Mouse (Mus musculus) midbrain, embryonic 11.5 days (tissue): ENCODE data around the gene Fkbp7. TPM values are rescaled to one million over a fixed set of nuclear protein-coding genes. Genes with fewer than 3 reads are reported as not detected.
A peak's percentile ranks its signal among the peaks of the same experiment; 100 is the strongest.

ENCODE experiments used
- ATAC-seq: fragments of 200-750 bp; cut with Nextera tagmentation; 2 replicates; pipeline ENCODE4 v1.8.0; 2017; ENCODE audit warnings: moderate TSS enrichment, moderate library complexity; ENCODE audit not compliant: low FRiP score
- DNase-seq: peaks from one replicate; pipeline ENCODE4 v3.0.0; 2015; ENCODE audit warnings: low spot score; ENCODE audit errors: missing footprints
- H3K27ac ChIP-seq: fragments of 300-500 bp; sonication (generic); 2 replicates; pipeline ENCODE4 v1.5.1; 2014; ENCODE audit warnings: low read depth, low read length
- H3K27me3 ChIP-seq: fragments of 300-500 bp; sonication (generic); 2 replicates; pipeline ENCODE4 v1.6.1; 2014; ENCODE audit warnings: mild to moderate bottlenecking, low read length, moderate library complexity, mixed read lengths; ENCODE audit not compliant: control insufficient read depth, insufficient read depth
- H3K36me3 ChIP-seq: fragments of 300-500 bp; sonication (generic); 2 replicates; pipeline ENCODE4 v1.6.1; 2014; ENCODE audit warnings: mild to moderate bottlenecking, low read length, moderate library complexity, mixed read lengths; ENCODE audit not compliant: control insufficient read depth, insufficient read depth
- H3K4me1 ChIP-seq: fragments of 300-500 bp; sonication (generic); 2 replicates; pipeline ENCODE4 v1.6.1; 2014; ENCODE audit warnings: low read length; ENCODE audit not compliant: control insufficient read depth, insufficient read depth
- H3K4me2 ChIP-seq: fragments of 300-500 bp; sonication (generic); 2 replicates; pipeline ENCODE4 v1.6.1; 2014; ENCODE audit warnings: mild to moderate bottlenecking, moderate library complexity
- H3K4me3 ChIP-seq: fragments of 300-500 bp; sonication (generic); 2 replicates; pipeline ENCODE4 v1.5.1; 2014; ENCODE audit warnings: low read depth, low read length
- H3K9ac ChIP-seq: fragments of 300-500 bp; sonication (generic); 2 replicates; pipeline ENCODE4 v1.6.1; 2014; ENCODE audit warnings: low read length
- H3K9me3 ChIP-seq: fragments of 300-500 bp; sonication (generic); 2 replicates; pipeline ENCODE4 v1.6.1; 2016; ENCODE audit warnings: low read length; ENCODE audit not compliant: control insufficient read depth
- WGBS: fragments of 180-500 bp; shearing (Covaris S2); extraction: QIAGEN DNeasy Blood & Tissue Kit; methylation state at CpG from one replicate; pipeline ENCODE4 v1.1.7; 2014; 5-methylcytosine and 5-hydroxymethylcytosine counted together
- polyA plus RNA-seq: library from polyadenylated mRNA; unstranded; fragments of >200 nt; fragmentation: Nextera tagmentation; extraction: Ambion mirVana; gene quantifications from 2 replicates; pipeline ENCODE4 v1.2.1, GENCODE M21; 2014

Fkbp7 gene
- 18.2 and 20.3 TPM in 2 replicates for polyA plus RNA-seq

DNA sequence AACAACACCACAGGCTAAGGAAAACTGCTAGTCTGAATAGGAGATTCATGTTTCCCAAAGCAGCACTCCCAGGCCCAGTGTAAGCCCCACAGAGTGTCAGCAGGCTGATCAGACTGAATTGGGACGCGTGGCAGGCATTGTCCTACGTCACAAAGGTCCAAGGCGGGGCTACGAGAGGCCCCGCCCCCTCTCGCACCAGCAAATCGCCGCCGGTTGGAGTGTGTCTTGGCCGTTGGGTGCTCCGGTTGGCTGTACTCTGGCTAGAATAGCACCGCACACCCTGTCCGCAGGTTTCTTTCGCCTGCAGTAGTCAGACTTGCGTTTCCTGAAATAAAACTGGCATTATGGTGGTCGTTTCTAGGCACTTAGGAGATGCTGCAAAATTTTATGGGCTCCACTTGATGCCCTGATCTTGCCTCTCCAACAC, at the start of gene Fkbp7:
TSS of gene Fkbp7 (minus strand) at position 151 of the 427 bp plus-strand sequence.
- DNase-seq: peak; percentile 100
- peak; percentile 91 for ATAC-seq
- H3K27me3 ChIP-seq: no peaks in the 10 kb centered on the region
- H3K9ac ChIP-seq: peak within 1 kb of the TSS; percentile 68
- under 1% methylated on average over 17 of the region's 17 CpGs for WGBS
- peak within 1 kb of the TSS; percentile 58 for H3K4me2 ChIP-seq
- H3K4me1 ChIP-seq: peaks cover 14% of the 10 kb centered on the region
- no peaks in the 10 kb centered on the region for H3K36me3 ChIP-seq
- H3K9me3 ChIP-seq: no peaks in the 10 kb centered on the region
- H3K27ac ChIP-seq: peak within 1 kb of the TSS; percentile 27; the same call in 1 of the 2 replicates
- peak within 1 kb of the TSS; percentile 36 for H3K4me3 ChIP-seq

DNA sequence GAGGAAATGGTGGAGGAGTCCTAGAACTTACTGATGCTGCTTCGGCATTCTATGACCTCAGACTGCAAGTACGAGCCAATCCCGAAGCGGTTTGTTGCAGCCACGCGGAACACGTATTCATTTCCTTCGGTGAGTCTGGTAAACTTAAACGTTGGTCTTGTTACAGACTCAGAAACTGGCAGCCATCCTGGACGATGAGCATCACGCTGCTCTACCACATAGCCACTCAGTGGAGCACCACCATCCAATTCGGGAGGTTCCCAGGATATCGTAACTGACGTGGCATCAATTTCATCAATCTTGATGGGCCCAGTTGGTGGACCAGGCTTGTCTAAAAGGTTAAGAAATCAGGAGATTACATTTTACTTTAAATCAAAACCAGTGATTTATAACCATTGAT, 46.7 kb upstream of the Fkbp7 start:
- Histone ChIP-seq H3K9me3 (no peaks in the 10 kb centered on the region; the same call in 1 of the 2 replicates), H3K27me3 (no peaks in the 10 kb centered on the region), H3K4me2 (no peak overlapping the region), H3K4me3 (no peak overlapping the region), H3K4me1 (no peaks in the 10 kb centered on the region), H3K36me3 (no peaks in the 10 kb centered on the region), H3K9ac (no peak overlapping the region), H3K27ac (no peak overlapping the region)
- 95% methylated on average over 14 of the region's 14 CpGs for WGBS
- ATAC-seq (no peak), DNase-seq (peak; percentile 10)

DNA sequence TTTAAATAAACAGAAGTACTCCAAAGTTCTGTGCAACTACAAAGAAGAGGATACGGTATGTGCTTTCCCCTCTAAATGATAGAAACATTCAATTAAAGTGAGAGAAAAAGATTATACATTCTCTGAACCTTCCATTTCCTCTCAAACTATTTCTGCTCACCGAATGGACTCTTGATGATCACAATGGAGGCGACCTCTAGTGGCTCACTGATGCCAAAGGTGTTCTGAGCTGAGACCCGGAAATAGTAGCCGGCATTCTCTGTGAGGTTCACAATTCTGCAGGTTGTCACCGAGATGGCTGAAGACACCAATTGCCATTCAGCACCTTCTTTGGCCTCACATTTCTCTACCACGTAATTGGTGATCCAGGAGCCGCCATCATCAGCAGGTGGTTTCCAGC, 42.1 kb upstream of the Fkbp7 start:
- DNase-seq: no peak
- no peak for ATAC-seq
- H3K4me2 ChIP-seq: no peak overlapping the region
- H3K9ac ChIP-seq: no peak overlapping the region
- 0 out of 2 replicates have a peak, but pooled peaks cover 4% of the 10 kb centered on the region for H3K9me3 ChIP-seq
- H3K4me1 ChIP-seq: no peaks in the 10 kb centered on the region
- 76% methylated on average over 8 of the region's 8 CpGs for WGBS
- H3K27ac ChIP-seq: no peak overlapping the region
- H3K27me3 ChIP-seq: no peaks in the 10 kb centered on the region
- no peak overlapping the region for H3K4me3 ChIP-seq
- no peaks in the 10 kb centered on the region for H3K36me3 ChIP-seq

DNA sequence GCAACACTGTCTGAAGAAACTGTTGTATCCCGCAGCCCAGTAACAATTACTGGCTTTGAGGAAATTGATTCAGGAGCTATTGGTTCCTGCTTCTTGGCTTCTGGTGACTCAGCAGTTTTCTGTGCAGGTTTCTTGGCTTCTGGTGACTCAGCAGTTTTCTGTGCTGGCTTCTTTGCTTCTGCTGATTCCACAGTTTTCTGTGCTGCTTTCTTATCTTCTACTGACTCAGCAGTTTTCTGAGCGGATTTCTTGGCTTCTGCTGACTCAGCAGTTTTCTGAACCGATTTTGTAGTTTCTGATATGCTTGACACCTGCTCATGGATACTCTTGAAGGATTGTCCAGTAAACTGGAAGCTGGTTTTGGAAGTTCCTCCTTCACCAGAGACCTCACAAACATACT, 35.6 kb upstream of the Fkbp7 start:
- peaks cover 6% of the 10 kb centered on the region; the same call in 1 of the 2 replicates for H3K9me3 ChIP-seq
- WGBS: 93% methylated on average over 3 of the region's 3 CpGs
- H3K4me2 ChIP-seq: no peak overlapping the region
- H3K27me3 ChIP-seq: no peaks in the 10 kb centered on the region
- H3K27ac ChIP-seq: no peak overlapping the region
- ATAC-seq: no peak
- H3K36me3 ChIP-seq: no peaks in the 10 kb centered on the region
- no peak overlapping the region for H3K9ac ChIP-seq
- no peaks in the 10 kb centered on the region for H3K4me1 ChIP-seq
- DNase-seq: peak; percentile 49
- H3K4me3 ChIP-seq: no peak overlapping the region

DNA sequence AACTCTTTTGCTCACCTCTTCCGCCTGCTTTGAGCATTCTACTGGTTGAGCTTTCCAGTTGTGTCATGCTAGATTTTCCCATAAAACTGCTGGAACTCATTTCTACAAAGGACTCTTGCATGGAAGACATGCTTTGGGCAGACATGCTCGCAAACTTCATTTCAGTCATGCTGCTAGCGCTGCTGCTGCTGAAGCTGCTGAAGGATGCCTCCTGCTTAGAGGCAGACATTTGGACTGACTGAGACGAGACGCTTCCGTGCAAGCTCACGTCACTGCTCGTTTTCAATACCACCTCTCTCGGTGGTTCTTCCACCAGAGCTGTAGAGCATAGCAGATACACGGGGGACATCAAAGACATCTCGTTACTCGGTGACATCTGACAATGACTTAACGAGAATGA, 32.7 kb upstream of the Fkbp7 start:
- H3K27ac ChIP-seq: no peak overlapping the region
- H3K36me3 ChIP-seq: no peaks in the 10 kb centered on the region
- H3K4me3 ChIP-seq: no peak overlapping the region
- 94% methylated on average over 13 of the region's 13 CpGs for WGBS
- no peaks in the 10 kb centered on the region for H3K4me1 ChIP-seq
- ATAC-seq: no peak
- no peak for DNase-seq
- H3K4me2 ChIP-seq: no peak overlapping the region
- H3K27me3 ChIP-seq: no peaks in the 10 kb centered on the region
- H3K9me3 ChIP-seq: peaks cover 2% of the 10 kb centered on the region; the same call in 1 of the 2 replicates
- H3K9ac ChIP-seq: no peak overlapping the region

DNA sequence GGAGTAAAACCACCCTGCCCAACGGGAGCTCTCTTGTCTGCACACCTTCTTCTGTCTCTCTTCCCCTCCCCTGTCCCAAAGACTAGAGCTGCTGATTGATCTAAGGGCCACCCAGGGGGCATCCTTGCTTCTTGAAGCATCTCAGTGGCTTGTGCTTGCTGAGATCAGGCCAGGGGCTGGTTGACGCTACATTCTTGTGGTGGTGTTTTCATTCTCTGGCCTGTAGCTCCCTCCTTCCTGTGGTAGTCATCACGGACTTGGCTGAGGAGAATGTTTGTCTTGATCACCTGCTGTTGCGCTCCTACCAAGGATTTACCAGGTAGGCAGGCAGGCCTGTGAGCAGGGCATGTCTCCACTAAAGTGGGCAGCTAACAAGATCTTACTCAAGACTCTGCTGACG, 29.8 kb upstream of the Fkbp7 start:
- no peaks in the 10 kb centered on the region for H3K27me3 ChIP-seq
- ATAC-seq (no peak), DNase-seq (no peak)
- H3K9me3 ChIP-seq: no peaks in the 10 kb centered on the region
- 86% methylated on average over 5 of the region's 5 CpGs for WGBS
- H3K4me2 ChIP-seq: no peak overlapping the region
- no peaks in the 10 kb centered on the region for H3K4me1 ChIP-seq
- no peaks in the 10 kb centered on the region for H3K36me3 ChIP-seq
- H3K27ac ChIP-seq: no peak overlapping the region
- no peak overlapping the region for H3K4me3 ChIP-seq
- H3K9ac ChIP-seq: no peak overlapping the region

DNA sequence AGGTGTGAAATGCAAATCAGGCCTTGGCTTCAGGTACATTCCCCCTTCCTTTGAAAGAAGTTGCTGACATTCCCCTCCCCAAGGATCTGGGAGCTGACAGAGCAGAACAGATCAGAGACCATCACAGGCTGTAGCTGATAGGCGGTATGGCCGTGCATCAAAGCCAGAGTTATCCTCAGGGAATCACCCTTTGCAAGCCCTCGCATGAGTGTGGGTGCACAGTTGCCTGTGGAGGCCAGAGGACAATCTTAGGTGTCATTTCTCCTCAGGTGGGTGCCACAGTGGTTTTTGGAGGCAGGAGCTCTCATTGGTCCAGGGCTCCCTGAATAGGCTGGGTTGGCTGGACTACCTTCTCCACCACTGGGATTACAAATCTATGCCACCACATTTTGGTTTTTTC, 29.3 kb upstream of the Fkbp7 start:
- 93% methylated on average over 3 of the region's 3 CpGs for WGBS
- no peak for ATAC-seq
- H3K36me3 ChIP-seq: no peaks in the 10 kb centered on the region
- no peak overlapping the region for H3K27ac ChIP-seq
- no peak overlapping the region for H3K9ac ChIP-seq
- no peak overlapping the region for H3K4me3 ChIP-seq
- DNase-seq: no peak
- H3K4me1 ChIP-seq: no peaks in the 10 kb centered on the region
- no peaks in the 10 kb centered on the region for H3K27me3 ChIP-seq
- no peaks in the 10 kb centered on the region for H3K9me3 ChIP-seq
- no peak overlapping the region for H3K4me2 ChIP-seq

DNA sequence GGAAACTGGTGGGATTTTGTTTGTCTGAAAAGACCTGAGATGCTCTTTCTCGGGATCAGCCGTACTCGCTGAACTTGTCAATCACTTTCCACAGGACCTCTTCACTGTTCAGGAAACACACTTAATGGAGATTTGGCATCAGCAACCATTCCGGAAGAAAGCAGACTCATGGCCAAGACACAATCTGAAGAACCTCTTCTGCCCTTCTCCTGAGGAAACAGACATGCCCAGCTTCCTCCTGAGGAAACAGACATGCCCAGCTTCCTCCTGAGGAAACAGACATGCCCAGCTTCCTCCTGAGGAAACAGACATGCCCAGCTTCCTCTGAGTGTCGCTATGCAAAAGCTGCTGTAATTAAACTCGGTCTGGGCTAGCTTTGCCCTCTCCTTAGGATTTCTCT, 22.4 kb upstream of the Fkbp7 start:
- no peak overlapping the region for H3K4me3 ChIP-seq
- ATAC-seq (no peak), DNase-seq (no peak)
- no peak overlapping the region for H3K27ac ChIP-seq
- WGBS: 90% methylated on average over 6 of the region's 6 CpGs
- H3K9ac ChIP-seq: no peak overlapping the region
- H3K4me1 ChIP-seq: no peaks in the 10 kb centered on the region
- H3K36me3 ChIP-seq: peaks cover 9% of the 10 kb centered on the region; the same call in 1 of the 2 replicates
- H3K4me2 ChIP-seq: no peak overlapping the region
- H3K27me3 ChIP-seq: no peaks in the 10 kb centered on the region
- H3K9me3 ChIP-seq: no peaks in the 10 kb centered on the region

DNA sequence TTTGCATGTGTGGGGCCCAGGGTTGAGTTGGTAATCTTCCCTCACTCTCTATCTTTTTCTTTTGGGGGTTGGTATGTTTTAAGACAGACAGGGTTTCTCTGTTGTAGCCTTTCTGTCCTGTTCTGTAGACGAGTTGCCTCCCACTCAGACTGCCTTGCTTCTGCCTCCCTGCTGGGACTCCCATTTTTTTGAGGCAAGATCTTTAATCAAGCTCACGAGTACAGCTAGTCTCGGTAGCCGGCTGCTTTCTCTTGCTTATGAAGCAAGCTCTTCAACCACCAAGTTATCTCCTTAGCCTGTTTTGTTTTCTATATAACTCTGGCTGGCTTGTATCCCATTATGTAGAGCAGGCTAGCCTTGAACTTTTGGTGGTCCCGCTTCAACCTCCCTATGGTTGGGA, 20.8 kb upstream of the Fkbp7 start:
- WGBS: 91% methylated on average over 5 of the region's 5 CpGs
- no peak for ATAC-seq

More for the DNA sequence above, 20.8 kb upstream of the Fkbp7 start:
- H3K27me3 ChIP-seq: no peaks in the 10 kb centered on the region
- H3K36me3 ChIP-seq: peaks cover 9% of the 10 kb centered on the region; the same call in 1 of the 2 replicates
- no peak overlapping the region for H3K9ac ChIP-seq
- no peak overlapping the region for H3K4me2 ChIP-seq
- H3K4me3 ChIP-seq: no peak overlapping the region
- H3K27ac ChIP-seq: no peak overlapping the region
- DNase-seq: peak; percentile 62
- no peaks in the 10 kb centered on the region for H3K4me1 ChIP-seq
- H3K9me3 ChIP-seq: no peaks in the 10 kb centered on the region
